8 mouse cellular contexts compared by ENCODE assay signal in genomic region chr9:96800131-96800825, GRCm38 (mm10). TPM values are rescaled to one million over a fixed set of nuclear protein-coding genes. Genes with fewer than 3 reads are reported as not detected.
DNase-seq lines count a peak whose midpoint lies in the region; ATAC-seq and TF ChIP-seq lines count a peak whose summit lies in the region.
"Had no signal": no experiment of that assay in that cellular context is flagged by ENCODE, and none has a peak within 500 bp of the region (broad histone marks: within the 10 kb centered on the region; RNA-seq: fewer than 3 reads in every experiment).

No protein-coding gene starts in this region.

- 16% methylated on average over 5 of the region's 5 CpGs for WGBS in liver, postnatal 0 days (ENCODE audit: insufficient replicate concordance)
- 35% methylated on average over 5 of the region's 5 CpGs for WGBS in liver, embryonic 11.5 days

- TF ChIP-seq CTCF in liver, postnatal 0 days (IDR thresholded peaks at IDR 0.05; ENCODE audit: low read depth): peak; percentile 55
- no peak for TF ChIP-seq CTCF in ES-Bruce4 (IDR thresholded peaks at IDR 0.05; ENCODE audit: low read depth, low read length)

- no peaks in the 10 kb centered on the region for H3K79me2 ChIP-seq in myocyte (ENCODE audit: control insufficient read depth, insufficient read depth)

- no peaks in the 10 kb centered on the region for H3K36me3 ChIP-seq in liver, postnatal 0 days (replicated peaks; ENCODE audit: insufficient read depth, low read length)
- no peaks in the 10 kb centered on the region for H3K36me3 ChIP-seq in liver, embryonic 11.5 days (ENCODE audit: control insufficient read depth, insufficient read depth, low read length)
- no peaks in the 10 kb centered on the region for H3K36me3 ChIP-seq in ES-Bruce4 (ENCODE audit: control insufficient read depth, insufficient read depth, low read length, poor library complexity, severe bottlenecking)
- H3K36me3 ChIP-seq in myocyte (ENCODE audit: control insufficient read depth, insufficient read depth): no peaks in the 10 kb centered on the region

- no peak for TF ChIP-seq POLR2A in ES-Bruce4 (IDR thresholded peaks at IDR 0.05; ENCODE audit: insufficient read depth, low read length)
- TF ChIP-seq POLR2A in myocyte (IDR thresholded peaks at IDR 0.05; ENCODE audit: insufficient read length, low read depth): no peak

- H3K4me3 ChIP-seq in liver, postnatal 0 days (ENCODE audit: low read depth, low read length): no peak overlapping the region
- H3K4me3 ChIP-seq in liver, embryonic 11.5 days (ENCODE audit: low read depth, low read length): no peak overlapping the region
- H3K4me3 ChIP-seq in ES-Bruce4 (ENCODE audit: low read depth, low read length): peak overlapping the region; percentile 47; the same call in 1 of the 2 replicates
- no peak overlapping the region for H3K4me3 ChIP-seq in myocyte

- no peak for TF ChIP-seq EP300 in liver, postnatal 0 days (IDR thresholded peaks at IDR 0.05; ENCODE audit: low read depth)
- TF ChIP-seq EP300 in ES-Bruce4 (IDR thresholded peaks at IDR 0.05; ENCODE audit: insufficient read depth, low read depth, low read length): peak; percentile 80

- no peak overlapping the region for H3ac ChIP-seq in myocyte (ENCODE audit: control insufficient read depth, insufficient read length)

- intact Hi-C loops in left cerebral cortex, postnatal 10 days (cut with DNase I): no loop called here

- H3K9ac ChIP-seq in liver, postnatal 0 days (replicated peaks): no peak overlapping the region
- no peak overlapping the region for H3K9ac ChIP-seq in liver, embryonic 11.5 days (ENCODE audit: low read depth, low read length)
- H3K9ac ChIP-seq in ES-Bruce4 (ENCODE audit: low read depth, poor library complexity, severe bottlenecking): peak overlapping the region; percentile 87

- H3K4me2 ChIP-seq in liver, postnatal 0 days (ENCODE audit: low read depth, low read length): no peak overlapping the region
- no peak overlapping the region for H3K4me2 ChIP-seq in liver, embryonic 11.5 days
- H3K4me2 ChIP-seq in myocyte (ENCODE audit: low read depth): peak overlapping the region; percentile 5

- H3K4me1 ChIP-seq in liver, postnatal 0 days (ENCODE audit: insufficient read depth): peaks cover 4% of the 10 kb centered on the region; the same call in 1 of the 2 replicates
- peaks cover 2% of the 10 kb centered on the region; the same call in 1 of the 2 replicates for H3K4me1 ChIP-seq in liver, embryonic 11.5 days (replicated peaks; ENCODE audit: control insufficient read depth, insufficient read depth, low read length)
- H3K4me1 ChIP-seq in ES-Bruce4 (ENCODE audit: control insufficient read depth, insufficient read depth, low read length): no peaks in the 10 kb centered on the region

- no peaks in the 10 kb centered on the region for H3K27me3 ChIP-seq in liver, postnatal 0 days (ENCODE audit: insufficient read depth, low read length)
- H3K27me3 ChIP-seq in liver, embryonic 11.5 days (replicated peaks; ENCODE audit: control insufficient read depth, insufficient read depth, low read length): no peaks in the 10 kb centered on the region
- no peaks in the 10 kb centered on the region for H3K27me3 ChIP-seq in ES-Bruce4 (ENCODE audit: control insufficient read depth, insufficient read depth, low read length, poor library complexity, severe bottlenecking)
- H3K27me3 ChIP-seq in myocyte (ENCODE audit: control insufficient read depth, insufficient read depth, insufficient read length): no peaks in the 10 kb centered on the region

- H3K27ac ChIP-seq in liver, postnatal 0 days (ENCODE audit: low read depth): no peak overlapping the region
- no peak overlapping the region for H3K27ac ChIP-seq in liver, embryonic 11.5 days (ENCODE audit: low read depth, low read length)
- peak overlapping the region; percentile 97 for H3K27ac ChIP-seq in ES-Bruce4 (ENCODE audit: insufficient read depth, low read length)

- DNase-seq in liver, postnatal 0 days: no peak
- no peak for DNase-seq in liver, embryonic 11.5 days (ENCODE audit: low spot score)
- DNase-seq in brain, adult 2 months (ENCODE audit: low read depth, low spot score): peak; percentile 69
- DNase-seq in left cerebral cortex, postnatal 10 days (ENCODE audit: extremely low spot score in 1 of 2, low spot score in 2 of 2): no peak
- DNase-seq in adrenal gland, postnatal 25 days: no peak
- DNase-seq: liver had no signal

- ATAC-seq in liver, postnatal 0 days: no peak
- no peak for ATAC-seq in liver, embryonic 11.5 days (replicated peaks; ENCODE audit: low FRiP score)

- H3K9me3 ChIP-seq in liver, postnatal 0 days (ENCODE audit: low read length): no peaks in the 10 kb centered on the region
- H3K9me3 ChIP-seq in liver, embryonic 11.5 days (ENCODE audit: control insufficient read depth, low read length): no peaks in the 10 kb centered on the region
- H3K9me3 ChIP-seq in ES-Bruce4 (replicated peaks; ENCODE audit: control insufficient read depth, insufficient read depth, low read length, poor library complexity, severe bottlenecking): no peaks in the 10 kb centered on the region

TF ChIP-seq in myocyte, 11 proteins besides CTCF, POLR2A, EP300 and RAD21:
- peak in 2 of 3 experiments; percentile 42 to 78 for TF ChIP-seq MYOD1 (IDR thresholded peaks at IDR 0.05; ENCODE audit: control insufficient read depth in 1 of 3, insufficient read length in 2 of 3, low read depth in 2 of 3)
- TF ChIP-seq REST (IDR thresholded peaks at IDR 0.05; ENCODE audit: insufficient read depth, insufficient read length): no peak
- TF ChIP-seq MYOG (IDR thresholded peaks at IDR 0.05; ENCODE audit: control insufficient read depth in 1 of 3, insufficient read depth in 1 of 3, insufficient read length in 2 of 3, low read depth in 2 of 3): peak in 1 of 3 experiments; percentile 36
- TF ChIP-seq TCF3 (IDR thresholded peaks at IDR 0.05; ENCODE audit: insufficient read length, low read depth): no peak
- no peak for TF ChIP-seq MAX (IDR thresholded peaks at IDR 0.05; ENCODE audit: low read depth)
- TF ChIP-seq USF1 (IDR thresholded peaks at IDR 0.05; ENCODE audit: low read depth): no peak
- TF ChIP-seq POLR2AphosphoS2 (IDR thresholded peaks at IDR 0.05; ENCODE audit: insufficient read length, low read depth): no peak
- no peak for TF ChIP-seq SRF (IDR thresholded peaks at IDR 0.05; ENCODE audit: control insufficient read depth, insufficient read length, low read depth)
- TF ChIP-seq CEBPB (IDR thresholded peaks at IDR 0.05; ENCODE audit: insufficient read depth, poor library complexity, severe bottlenecking): no peak

RNA-seq across cellular contexts. Expression of gene Zbtb38, which starts 47.6 kb away (rescaled TPM):
- polyA plus RNA-seq in liver, postnatal 0 days (2015; fragmentation: Nextera tagmentation; extraction: Ambion mirVana): 6.0 and 7.5 TPM in 2 replicates
- 10.0 and 10.1 TPM in 2 replicates for polyA plus RNA-seq in liver, embryonic 11.5 days (2014; fragmentation: Nextera tagmentation; extraction: Ambion mirVana)
- polyA plus RNA-seq in ES-Bruce4 (2011; ENCODE audit: insufficient read depth, insufficient read length, low read depth, missing spikeins): 23.8 and 28.1 TPM in 2 replicates
- polyA plus RNA-seq in myocyte (2012; fragmentation: generic; extraction: Trizol): 9.1 TPM
- total RNA-seq in left cerebral cortex, postnatal 10 days (2021): 10 to 100 TPM; 44.6 to 47.5 TPM
- total RNA-seq in adrenal gland, postnatal 25 days (2021): 56.5 and 65.6 TPM in 2 replicates
